Mouse (Mus musculus) kidney, adult 2 months (tissue): Measurements from ENCODE around the gene Stk39. TPM values are rescaled to one million over a fixed set of nuclear protein-coding genes. Genes with fewer than 3 reads are reported as not detected.
A peak's percentile ranks its signal among the peaks of the same experiment; 100 is the strongest.

Experiments
- DNase-seq: peaks from one replicate; pipeline ENCODE4 v3.0.0; 2021
- H3K27ac ChIP-seq: fragments of 200-500 bp; 2 replicates; pipeline ENCODE4 v1.5.1; 2012; ENCODE audit warnings: low read depth, low read length, control low read depth, inconsistent platforms; ENCODE audit not compliant: insufficient read depth
- H3K27me3 ChIP-seq: fragments of 200-500 bp; replicated peaks from 2 replicates; pipeline ENCODE4 v1.6.1; 2012; ENCODE audit warnings: mild to moderate bottlenecking, moderate library complexity, low read length, inconsistent platforms; ENCODE audit not compliant: control insufficient read depth, insufficient read depth
- H3K36me3 ChIP-seq: fragments of 200-500 bp; 2 replicates; pipeline ENCODE4 v1.6.1; 2012; ENCODE audit warnings: mild to moderate bottlenecking, moderate library complexity, low read length, inconsistent platforms; ENCODE audit not compliant: control insufficient read depth, insufficient read depth
- H3K4me1 ChIP-seq: fragments of 200-500 bp; 2 replicates; pipeline ENCODE4 v1.6.1; 2011; ENCODE audit warnings: low read length; ENCODE audit not compliant: control insufficient read depth, insufficient read depth
- H3K4me3 ChIP-seq: fragments of 200-500 bp; 2 replicates; pipeline ENCODE4 v1.5.1; 2011; ENCODE audit warnings: mild to moderate bottlenecking, low read depth, low read length, control low read depth; ENCODE audit not compliant: insufficient read depth
- CTCF ChIP-seq: fragments of 200-500 bp; conservative IDR thresholded peaks from 2 replicates; pipeline ENCODE4 v1.5.1; 2011; ENCODE audit warnings: low read depth, mild to moderate bottlenecking, control low read depth, low read length, moderate library complexity, mixed read lengths; ENCODE audit not compliant: insufficient read depth, insufficient read length
- POLR2A ChIP-seq: fragments of 200-500 bp; IDR thresholded peaks from one replicate; pipeline ENCODE4 v1.6.1; 2011; ENCODE audit warnings: low read depth, low read length, control low read depth
- WGBS: fragments of 180-500 bp; shearing (Covaris S2); methylation state at CpG from one replicate; pipeline ENCODE4 v1.1.7; 2018; 5-methylcytosine and 5-hydroxymethylcytosine counted together
- polyA plus RNA-seq: library from polyadenylated mRNA; depleted of rRNA; stranded (reverse); fragments of >200 nt; gene quantifications from 2 replicates; pipeline ENCODE4 v1.2.3, GENCODE M21; 2012; rRNA removed

The Stk39 gene
- polyA plus RNA-seq, result 13.9 and 14.6 TPM in 2 replicates

DNA sequence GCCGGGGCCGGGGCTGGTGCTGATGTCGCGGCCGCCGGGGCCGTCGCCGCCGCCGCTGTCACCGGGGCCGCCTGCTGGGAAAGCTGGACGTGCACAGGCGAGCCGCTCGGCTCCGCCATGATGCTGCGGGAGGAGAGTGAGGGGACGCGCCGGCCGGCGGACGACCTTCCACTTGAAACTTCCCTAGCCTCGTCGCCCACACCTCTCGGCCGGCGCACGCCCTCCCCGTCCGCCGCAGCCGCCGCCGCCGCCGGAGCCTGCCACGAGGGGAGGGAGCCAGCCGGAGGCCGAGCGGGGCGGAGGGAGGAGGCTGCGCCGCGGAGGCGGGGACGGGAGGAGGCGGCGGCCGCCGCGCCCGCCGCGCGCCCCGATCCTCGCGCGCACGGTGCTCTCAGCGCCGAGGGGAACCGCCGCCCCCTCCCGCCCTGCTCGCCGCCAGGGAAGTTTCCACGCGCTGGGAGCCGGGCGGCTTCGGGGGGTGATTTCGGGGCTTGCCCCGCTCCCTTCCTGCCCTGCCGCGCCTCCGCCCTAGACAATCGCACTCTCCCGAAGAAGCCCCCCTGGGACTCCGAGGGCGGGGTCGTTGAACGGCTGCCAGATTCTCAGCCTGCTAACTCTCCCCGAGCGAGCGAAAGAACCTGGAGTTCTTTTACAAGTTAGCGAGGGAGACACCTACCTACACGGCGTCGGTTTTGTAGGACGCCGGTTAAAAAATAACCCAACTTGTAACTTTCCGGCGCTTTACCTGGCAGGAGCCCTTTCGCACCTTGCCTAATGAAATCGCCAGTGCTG is at the start of gene Stk39:
TSS of gene Stk39 (minus strand) at position 510 of the 792 bp plus-strand sequence.
- H3K4me1 ChIP-seq, result peaks cover 8% of the 10 kb centered on the region; the same call in 1 of the 2 replicates
- 2% methylated on average over 93 of the region's 99 CpGs for WGBS
- H3K27me3 ChIP-seq, result no peaks in the 10 kb centered on the region
- H3K36me3 ChIP-seq, result no peaks in the 10 kb centered on the region
- peak within 1 kb of the TSS; percentile 98 for H3K27ac ChIP-seq
- TF ChIP-seq POLR2A, result no peak
- TF ChIP-seq CTCF, result no peak
- peak within 1 kb of the TSS; percentile 99 for H3K4me3 ChIP-seq
- DNase-seq, result peak; percentile 91

DNA sequence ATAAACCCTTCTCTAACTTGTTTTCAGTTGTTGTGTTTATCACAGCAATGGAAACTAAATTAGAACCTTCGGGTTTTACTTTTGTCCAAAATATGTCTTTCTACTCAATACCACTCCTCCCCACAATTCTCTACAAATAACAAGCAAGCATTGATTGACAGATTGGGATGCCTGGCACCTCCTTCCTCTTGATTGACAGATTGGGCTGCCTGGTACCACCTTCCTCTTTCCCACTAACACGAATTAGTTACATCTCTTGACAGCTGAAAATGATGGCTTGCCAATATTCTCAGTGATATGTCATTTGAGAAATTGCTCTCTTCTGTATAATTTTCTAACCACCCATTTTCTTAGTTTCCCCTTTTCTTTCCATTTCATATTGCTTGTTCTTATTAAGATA is 43.3 kb upstream of the Stk39 start:
- WGBS, result 75% methylated on average over 2 of the region's 2 CpGs
- DNase-seq, result no peak

DNA sequence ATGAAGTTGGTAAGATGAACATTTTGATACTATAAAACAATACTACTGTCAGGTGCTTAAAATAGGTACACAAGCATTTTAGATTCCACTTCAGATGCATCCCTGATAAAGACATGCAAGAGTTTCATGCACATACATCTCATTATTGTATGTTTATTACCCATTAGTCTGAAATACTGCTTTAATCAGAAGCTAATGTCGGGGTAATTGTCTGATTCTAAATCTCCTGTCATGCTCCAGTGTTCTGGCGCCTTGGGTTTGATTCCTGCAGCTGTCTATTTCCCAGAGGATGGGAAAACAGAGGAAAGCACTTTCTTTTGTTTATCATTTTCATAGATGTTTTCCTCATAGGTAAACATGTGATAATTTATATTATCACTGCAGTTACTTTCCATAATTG is 31.1 kb upstream of the Stk39 start:
- WGBS, result 59% methylated on average over 2 of the region's 2 CpGs
- H3K36me3 ChIP-seq, result no peaks in the 10 kb centered on the region
- H3K4me3 ChIP-seq, result no peak overlapping the region
- no peaks in the 10 kb centered on the region for H3K4me1 ChIP-seq
- TF ChIP-seq CTCF (no peak), POLR2A (no peak)
- H3K27ac ChIP-seq, result no peak overlapping the region
- no peaks in the 10 kb centered on the region for H3K27me3 ChIP-seq
- no peak for DNase-seq

More for the DNA sequence above, 43.3 kb upstream of the Stk39 start:
- no peaks in the 10 kb centered on the region for H3K4me1 ChIP-seq
- no peak overlapping the region for H3K27ac ChIP-seq
- no peak for TF ChIP-seq CTCF
- no peak for TF ChIP-seq POLR2A
- H3K27me3 ChIP-seq, result no peaks in the 10 kb centered on the region
- H3K36me3 ChIP-seq, result no peaks in the 10 kb centered on the region
- no peak overlapping the region for H3K4me3 ChIP-seq

DNA sequence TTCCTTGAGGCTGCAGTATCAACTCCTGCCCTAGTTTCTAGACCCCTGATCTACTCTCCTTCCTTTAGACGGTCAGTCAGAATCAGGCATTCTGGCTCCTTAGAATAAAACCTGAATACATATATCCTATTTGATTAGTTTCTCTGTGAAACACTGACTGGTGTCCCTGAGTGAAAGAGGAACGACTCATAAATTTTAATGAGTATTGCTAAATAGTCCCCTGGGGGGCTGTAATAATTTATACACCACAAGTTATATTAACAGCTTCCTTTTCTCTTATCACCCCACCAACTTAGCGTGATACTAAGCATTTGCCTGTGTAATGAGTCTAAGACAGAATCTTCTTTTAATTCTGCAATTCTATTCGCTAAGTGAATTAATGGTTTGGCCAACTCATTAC is 30.7 kb upstream of the Stk39 start:
- no peak overlapping the region for H3K4me3 ChIP-seq
- H3K27ac ChIP-seq, result no peak overlapping the region
- no peaks in the 10 kb centered on the region for H3K4me1 ChIP-seq
- no peak for DNase-seq
- no peaks in the 10 kb centered on the region for H3K27me3 ChIP-seq
- TF ChIP-seq POLR2A (no peak), CTCF (no peak)
- no peaks in the 10 kb centered on the region for H3K36me3 ChIP-seq
- 62% methylated on average over 4 of the region's 4 CpGs for WGBS

DNA sequence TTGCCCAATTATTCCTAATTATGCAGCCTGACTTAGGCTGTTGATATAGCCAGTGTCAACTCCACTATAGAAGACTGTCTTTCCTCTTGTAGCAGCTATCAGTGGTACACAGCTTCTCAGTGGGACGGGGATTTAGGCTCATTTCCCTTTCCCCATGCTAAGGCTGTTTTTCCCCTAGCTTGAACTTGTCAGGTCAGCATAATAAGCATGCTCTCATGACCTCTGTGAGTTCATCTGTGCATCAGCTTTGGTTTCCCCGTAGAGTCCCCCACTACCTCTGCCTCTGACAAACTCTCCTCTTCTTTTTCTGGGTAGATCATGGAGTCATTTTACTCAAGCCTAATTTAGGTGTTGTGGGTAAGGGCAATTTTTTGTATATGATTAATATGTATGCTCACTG is 30.2 kb upstream of the Stk39 start:
- WGBS, result 70% methylated on average over 2 of the region's 2 CpGs
- H3K27me3 ChIP-seq, result no peaks in the 10 kb centered on the region
- no peak for DNase-seq
- H3K36me3 ChIP-seq, result no peaks in the 10 kb centered on the region
- no peak overlapping the region for H3K27ac ChIP-seq
- no peak for TF ChIP-seq POLR2A
- H3K4me1 ChIP-seq, result no peaks in the 10 kb centered on the region
- no peak overlapping the region for H3K4me3 ChIP-seq

DNA sequence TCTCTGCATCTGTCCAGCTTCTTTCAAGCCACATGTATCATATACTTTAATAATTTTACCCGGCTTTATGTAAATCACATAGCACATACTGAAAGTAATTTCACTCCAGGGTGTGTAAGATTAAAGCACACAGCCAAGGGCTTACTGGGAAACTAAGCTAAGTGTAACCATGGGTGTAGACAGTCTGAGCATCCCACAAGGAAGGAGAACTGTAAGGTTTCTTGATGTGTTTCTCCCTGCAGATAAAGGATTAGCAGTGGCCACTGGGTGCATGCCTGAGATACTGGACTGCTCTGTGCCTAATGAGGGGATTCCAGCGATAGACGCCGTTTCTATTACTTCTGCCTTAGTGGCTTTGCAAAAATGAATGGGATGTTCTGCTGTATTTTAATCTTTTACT is 14.2 kb upstream of the Stk39 start:
- no peak for DNase-seq
- H3K4me3 ChIP-seq, result no peak overlapping the region
- H3K27ac ChIP-seq, result no peak overlapping the region
- no peaks in the 10 kb centered on the region for H3K27me3 ChIP-seq
- WGBS, result 87% methylated on average over 4 of the region's 4 CpGs
- H3K36me3 ChIP-seq, result no peaks in the 10 kb centered on the region
- TF ChIP-seq CTCF (no peak), POLR2A (no peak)
- H3K4me1 ChIP-seq, result no peaks in the 10 kb centered on the region

DNA sequence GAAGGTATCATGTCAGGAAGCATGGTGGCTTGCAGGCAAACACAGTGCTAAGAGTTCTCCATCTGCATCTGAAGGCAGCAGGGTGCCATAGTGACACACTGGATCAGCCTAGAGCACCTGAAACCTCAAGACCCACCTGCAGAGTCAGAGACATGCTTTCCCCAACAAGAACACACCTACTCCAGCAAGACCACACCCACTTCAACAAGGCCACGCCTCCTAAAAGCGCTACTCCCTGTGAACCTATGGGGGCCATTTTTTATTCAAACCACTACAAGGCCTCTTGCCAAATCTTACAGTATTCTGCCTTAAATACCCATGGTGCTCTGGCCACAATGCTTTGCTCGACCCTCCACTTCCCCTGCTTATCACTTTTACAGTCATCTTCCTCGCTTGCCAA is 13.1 kb upstream of the Stk39 start:
- Histone ChIP-seq H3K4me1 (no peaks in the 10 kb centered on the region), H3K27ac (no peak overlapping the region), H3K27me3 (no peaks in the 10 kb centered on the region), H3K4me3 (no peak overlapping the region), H3K36me3 (no peaks in the 10 kb centered on the region)
- no peak for DNase-seq
- TF ChIP-seq CTCF (no peak), POLR2A (no peak)
- WGBS, result 26% methylated on average over 4 of the region's 4 CpGs
